Mouse (Mus musculus): ENCODE measurements around the gene Pou3f4. TPM values are rescaled to one million over a fixed set of nuclear protein-coding genes. Genes with fewer than 3 reads are reported as not detected.
"Not testable (repeated sequence)": the region's sequence is repeated elsewhere in the genome, so short reads cannot be mapped to it uniquely, and the experiment has no call there.

Gene Pou3f4
- not detected for total RNA-seq (2021)
- long read RNA-seq, experiment 1: 0 reads
- long read RNA-seq, experiment 2: 0 reads

- intact Hi-C loops (cut with DNase I): no loop called here
- TF ChIP-seq CTCF (IDR thresholded peaks at IDR 0.05): no peak
- Histone ChIP-seq H3K27ac (no peak within 1 kb of the TSS), H3K4me3 (peak within 1 kb of the TSS; percentile 51)
- peak; percentile 23 for DNase-seq
These were observed at the start of gene Pou3f4 for GRCm38 (mm10) chrX:110814151-110814571. Gene Pou3f4, plus strand, starts transcription at chrX:110814280.

- intact Hi-C loops (cut with DNase I): no loop called here
- Histone ChIP-seq H3K4me3 (no peak overlapping the region), H3K27ac (no peak overlapping the region)
- no peak for TF ChIP-seq CTCF (IDR thresholded peaks at IDR 0.05)
- DNase-seq: no peak
These were observed 48.1 kb upstream of the Pou3f4 start for GRCm38 (mm10) chrX:110765939-110766338.

GRCm38 (mm10) chrX:110774807-110775206 is 39.3 kb upstream of the Pou3f4 start:
- DNase-seq; intact Hi-C loops (cut with DNase I); H3K4me3 ChIP-seq; H3K27ac ChIP-seq: not testable (repeated sequence)

- no peak overlapping the region for H3K27ac ChIP-seq
- intact Hi-C loops (cut with DNase I): no loop called here
- TF ChIP-seq CTCF (IDR thresholded peaks at IDR 0.05): no peak
These were observed 11.6 kb upstream of the Pou3f4 start for GRCm38 (mm10) chrX:110802502-110802901.

GRCm38 (mm10) chrX:110810001-110810578 is 4.0 kb upstream of the Pou3f4 start:
- no peak overlapping the region for H3K4me3 ChIP-seq
- H3K27ac ChIP-seq: no peak overlapping the region
- no peak for DNase-seq
- intact Hi-C loops (cut with DNase I): no loop called here
- no peak for TF ChIP-seq CTCF (IDR thresholded peaks at IDR 0.05)

More at GRCm38 (mm10) chrX:110802502-110802901, 11.6 kb upstream of the Pou3f4 start:
- H3K4me3 ChIP-seq: no peak overlapping the region
- DNase-seq: no peak

GRCm38 (mm10) chrX:110810753-110811506 is 3.1 kb upstream of the Pou3f4 start:
- TF ChIP-seq CTCF (IDR thresholded peaks at IDR 0.05): no peak
- Histone ChIP-seq H3K4me3 (no peak overlapping the region), H3K27ac (no peak overlapping the region)
- DNase-seq: no peak
- intact Hi-C loops (cut with DNase I): no loop called here

GRCm38 (mm10) chrX:110812071-110812470 is 2.0 kb upstream of the Pou3f4 start:
- Histone ChIP-seq H3K4me3 (no peak overlapping the region), H3K27ac (no peak overlapping the region)
- TF ChIP-seq CTCF (IDR thresholded peaks at IDR 0.05): no peak
- DNase-seq: no peak
- intact Hi-C loops (cut with DNase I): no loop called here

GRCm38 (mm10) chrX:110813401-110813800 is 679 bp upstream of the Pou3f4 start:
- Histone ChIP-seq H3K4me3 (no peak overlapping the region), H3K27ac (no peak overlapping the region)
- TF ChIP-seq CTCF (IDR thresholded peaks at IDR 0.05): no peak
- intact Hi-C loops (cut with DNase I): no loop called here
- DNase-seq: no peak

- peak overlapping the region; percentile 51 for H3K4me3 ChIP-seq
- DNase-seq: no peak
- no peak for TF ChIP-seq CTCF (IDR thresholded peaks at IDR 0.05)
- intact Hi-C loops (cut with DNase I): no loop called here
- H3K27ac ChIP-seq: no peak overlapping the region
These were observed 790 bp downstream of the Pou3f4 start for GRCm38 (mm10) chrX:110814592-110815548.

- Histone ChIP-seq H3K27ac (no peak overlapping the region), H3K4me3 (peak overlapping the region; percentile 26)
- no peak for DNase-seq
- TF ChIP-seq CTCF (IDR thresholded peaks at IDR 0.05): no peak
- intact Hi-C loops (cut with DNase I): no loop called here
These were observed 1.5 kb downstream of the Pou3f4 start for GRCm38 (mm10) chrX:110815549-110815930.

- no peak for DNase-seq
- H3K4me3 ChIP-seq: no peak overlapping the region
- no peak overlapping the region for H3K27ac ChIP-seq
- TF ChIP-seq CTCF (IDR thresholded peaks at IDR 0.05): no peak
- intact Hi-C loops (cut with DNase I): no loop called here
These were observed 2.5 kb downstream of the Pou3f4 start for GRCm38 (mm10) chrX:110816609-110817008.

- no peak for TF ChIP-seq CTCF (IDR thresholded peaks at IDR 0.05)
- DNase-seq: no peak
- intact Hi-C loops (cut with DNase I): no loop called here
- Histone ChIP-seq H3K27ac (no peak overlapping the region), H3K4me3 (no peak overlapping the region)
These were observed 3.1 kb downstream of the Pou3f4 start for GRCm38 (mm10) chrX:110817211-110817610.

GRCm38 (mm10) chrX:110837450-110837849 is 23.4 kb downstream of the Pou3f4 start:
- TF ChIP-seq CTCF (IDR thresholded peaks at IDR 0.05): no peak
- intact Hi-C loops (cut with DNase I): no loop called here
- Histone ChIP-seq H3K27ac (no peak overlapping the region), H3K4me3 (no peak overlapping the region)
- no peak for DNase-seq

All from gastrocnemius, adult 2 months (tissue).